20 mouse cellular contexts compared by ENCODE assay signal in the genomic region with DNA sequence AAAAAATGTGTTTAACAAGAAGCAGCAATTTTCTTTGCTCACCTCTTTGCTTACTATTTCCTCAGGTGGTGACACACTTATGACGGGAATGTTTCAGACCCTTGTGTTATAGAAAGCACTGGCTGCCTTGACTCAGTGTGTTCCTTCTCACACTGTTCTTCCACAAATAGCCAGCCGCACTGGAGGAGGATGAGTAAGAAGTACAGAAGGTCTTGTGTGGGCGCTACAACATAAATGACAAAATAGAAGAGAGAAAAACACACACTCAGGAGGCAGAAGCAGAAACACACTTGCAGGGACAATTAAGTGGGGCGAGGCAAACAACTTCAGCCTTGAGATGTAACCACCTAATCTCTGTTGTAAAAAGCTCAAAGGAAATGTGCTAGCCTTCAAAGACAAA.
DNase-seq lines count a peak whose midpoint lies in the region; TF ChIP-seq lines count a peak whose summit lies in the region.
"Had no signal": no experiment of that assay in that cellular context is flagged by ENCODE, and none has a peak within 500 bp of the region (broad histone marks: within the 10 kb centered on the region; RNA-seq: fewer than 3 reads in every experiment).

No protein-coding gene starts in this region.

- no peak overlapping the region for H3K27ac ChIP-seq in layer of hippocampus, adult 2 months
- H3K27ac ChIP-seq: embryonic facial prominence, embryonic 13.5 days; heart, adult 2 months; hindbrain, embryonic 14.5 days; liver, embryonic 14.5 days; lung, embryonic 15.5 days; stomach, embryonic 15.5 days had no signal

- no peak for TF ChIP-seq CTCF in layer of hippocampus, adult 2 months (conservative IDR thresholded peaks at IDR 0.05)

- intact Hi-C loops in left cerebral cortex, postnatal 14 days (cut with DNase I): no loop called here

- peak; percentile 12 for DNase-seq in layer of hippocampus, adult 11-12 months (ENCODE audit: low spot score)
- DNase-seq in layer of hippocampus, postnatal 25 days (ENCODE audit: extremely low spot score in 1 of 2, low spot score in 1 of 2): no peak
- peak; percentile 88 for DNase-seq in brain, adult 2 months (ENCODE audit: low read depth, low spot score)
- peak; percentile 12 to 54 for DNase-seq in layer of hippocampus, adult 2 months (ENCODE audit: low spot score in 2 of 2)
- DNase-seq in left cerebral cortex, postnatal 14 days (ENCODE audit: low spot score in 2 of 2): peak; percentile 57 to 67
- no peak for DNase-seq in ovary, postnatal 14 days (ENCODE audit: low spot score)
- no peak for DNase-seq in gastrocnemius, adult 8-10 months (ENCODE audit: low spot score in 2 of 2)
- no peak for DNase-seq in gastrocnemius, adult 18-20 months (ENCODE audit: low spot score)
- DNase-seq: cerebellum, adult 9-11 months; gastrocnemius, postnatal 25 days; heart, adult 2 months; heart, postnatal 36 days; kidney, postnatal 4 days; lung, postnatal 4 days; retina, postnatal 1 day had no signal

- H3K4me3 ChIP-seq in layer of hippocampus, adult 2 months: no peak overlapping the region
- H3K4me3 ChIP-seq: embryonic facial prominence, embryonic 13.5 days; heart, adult 2 months; lung, embryonic 15.5 days; stomach, embryonic 15.5 days had no signal

Comparison
In these comparisons a context has a peak if more than half of its experiments do, and no peak if none do; other contexts are left out.
1. DNase-seq: peak in layer of hippocampus, adult 11-12 months (single experiment), brain, adult 2 months (single experiment), layer of hippocampus, adult 2 months (2 of 2) and left cerebral cortex, postnatal 14 days (2 of 2); none in layer of hippocampus, postnatal 25 days (0 of 2), ovary, postnatal 14 days (single experiment), gastrocnemius, adult 8-10 months (0 of 2) and gastrocnemius, adult 18-20 months (single experiment).